Mouse (Mus musculus) lung, adult 2 months (tissue): ENCODE data around the gene Tpst1.

Experiments used
- CTCF ChIP-seq: fragments of 200-500 bp; IDR thresholded peaks from 2 replicates; pipeline ENCODE4 v1.5.1; 2011; ENCODE audit warnings: mild to moderate bottlenecking, low read length, control low read depth; ENCODE audit not compliant: insufficient read depth
- POLR2A ChIP-seq: fragments of 200-500 bp; IDR thresholded peaks from 2 replicates; pipeline ENCODE4 v1.6.1; 2011; ENCODE audit warnings: low read depth, mild to moderate bottlenecking, control low read depth, low read length, borderline replicate concordance; ENCODE audit errors: extremely low read depth

DNA sequence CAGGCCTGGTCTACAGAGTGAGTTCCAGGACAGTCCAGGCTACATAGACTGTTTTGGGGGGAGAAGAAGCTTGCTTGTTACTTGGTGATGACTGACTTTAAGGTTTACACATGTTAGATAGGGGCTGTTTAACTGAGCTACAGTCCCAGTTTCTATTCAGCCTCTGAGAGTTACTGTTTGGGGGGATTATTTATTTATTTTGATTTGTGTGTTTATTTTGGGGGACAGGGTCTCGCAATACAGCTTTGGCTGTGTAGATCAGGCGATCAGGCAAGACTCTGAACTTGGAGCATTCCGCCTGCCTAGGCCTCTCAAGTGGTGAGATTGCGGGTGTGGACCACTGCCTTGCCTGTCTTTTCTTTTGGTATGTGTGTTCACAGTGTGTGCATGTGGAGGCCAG is 99.9 kb downstream of the Tpst1 start:
- TF ChIP-seq POLR2A, result no peak
- no peak for TF ChIP-seq CTCF
